Mouse (Mus musculus): ENCODE measurements around the gene Sirt7.

Sirt7 gene

DNA sequence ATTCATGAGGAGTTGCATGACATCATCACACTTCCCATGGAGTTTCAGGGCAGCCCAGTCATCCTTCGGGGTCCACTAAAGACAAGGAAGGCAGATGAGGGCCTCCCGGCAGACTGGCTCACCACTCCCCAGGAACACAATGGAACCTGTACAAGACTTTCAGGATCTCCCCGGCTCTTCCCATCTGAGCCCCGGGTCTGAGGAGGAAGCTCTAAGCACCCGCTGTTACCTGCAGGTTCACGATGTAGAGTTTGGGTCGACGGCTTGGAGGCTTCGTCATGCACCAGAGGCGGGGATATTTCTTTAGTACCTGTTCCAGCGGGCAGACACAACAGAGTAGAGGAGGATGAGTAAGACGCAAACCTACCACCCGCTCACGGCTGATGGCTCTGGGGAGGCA is 4.8 kb downstream of the Sirt7 start:
- intact Hi-C loops (cut with DNase I), result no loop called here

DNA sequence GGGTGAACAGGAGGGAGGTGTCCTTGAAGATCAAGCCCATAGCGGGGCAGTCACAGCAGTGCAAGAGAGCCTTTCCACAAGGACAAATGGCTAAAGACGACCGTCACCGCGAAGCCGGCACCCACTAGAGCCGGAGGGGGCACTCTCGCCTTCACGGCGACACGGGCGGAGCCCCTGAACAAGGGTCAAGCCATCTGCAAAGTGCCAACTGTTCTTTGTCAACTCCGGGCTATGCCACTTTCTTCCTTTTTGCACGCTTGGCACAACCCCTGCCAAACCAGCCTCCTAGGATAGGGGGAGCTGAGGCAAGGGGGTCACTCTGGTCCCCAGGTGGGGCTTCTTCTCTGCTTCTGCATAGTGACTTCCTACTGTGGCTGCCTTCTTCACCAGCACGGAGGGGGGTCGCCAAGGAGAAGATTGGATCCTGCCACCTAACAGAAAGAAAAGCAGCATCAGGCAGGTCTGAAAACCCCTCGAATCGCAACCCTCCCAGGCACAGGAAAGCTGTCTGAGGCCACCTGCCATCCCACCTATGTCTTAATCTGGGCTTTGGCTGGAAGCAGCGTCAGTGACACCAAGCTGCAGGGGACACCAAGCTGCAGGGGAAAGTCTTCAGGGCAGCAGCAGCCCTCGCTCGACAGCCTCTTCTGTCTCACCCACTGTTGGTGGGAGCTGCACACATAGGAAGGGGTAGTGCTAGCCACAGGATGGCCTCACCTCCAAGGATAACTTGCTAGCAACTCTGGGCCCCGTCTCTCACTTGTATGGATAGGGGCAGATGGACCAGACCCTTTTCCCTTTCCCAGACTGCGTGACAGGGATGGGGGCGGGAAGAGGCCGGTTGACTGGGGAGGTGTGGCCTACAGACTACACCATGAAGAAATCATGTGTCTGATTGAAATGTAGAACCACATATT is 6.2 kb downstream of the Sirt7 start:
- intact Hi-C loops (cut with DNase I), result no loop called here

DNA sequence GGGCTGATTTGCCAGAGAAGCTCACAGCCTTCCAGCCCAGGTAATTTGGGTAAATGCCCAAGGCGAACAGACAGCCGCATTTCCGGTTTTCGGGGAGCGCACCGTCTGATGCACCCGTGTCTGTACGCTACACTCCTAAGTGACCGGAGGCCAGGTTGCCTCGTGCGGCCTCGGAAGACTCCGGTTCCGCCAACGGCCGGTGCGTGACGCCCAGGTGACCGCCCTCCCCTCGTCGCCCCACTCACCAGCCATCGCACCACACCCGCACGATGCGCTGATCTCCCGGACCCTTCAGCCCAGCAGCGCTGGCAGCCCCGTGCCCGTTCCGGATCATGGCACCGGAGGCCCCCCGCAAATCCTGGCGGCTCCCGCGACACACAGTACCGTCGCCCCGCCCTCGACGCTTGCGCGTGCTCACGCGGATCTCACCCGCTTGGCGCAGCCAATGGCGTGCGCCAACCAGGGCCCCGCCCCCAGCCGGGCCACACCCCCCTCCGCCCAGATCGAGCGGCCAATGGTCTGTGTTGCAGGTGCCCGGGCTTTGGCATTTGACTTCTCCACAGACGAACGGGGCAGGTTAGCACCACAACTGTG is 7.4 kb downstream of the Sirt7 start, which contains the start of gene Pcyt2:
Gene Pcyt2 (minus strand): TSS at position 418 of the 594 bp plus-strand sequence.
- intact Hi-C loops (cut with DNase I), result no loop called here

DNA sequence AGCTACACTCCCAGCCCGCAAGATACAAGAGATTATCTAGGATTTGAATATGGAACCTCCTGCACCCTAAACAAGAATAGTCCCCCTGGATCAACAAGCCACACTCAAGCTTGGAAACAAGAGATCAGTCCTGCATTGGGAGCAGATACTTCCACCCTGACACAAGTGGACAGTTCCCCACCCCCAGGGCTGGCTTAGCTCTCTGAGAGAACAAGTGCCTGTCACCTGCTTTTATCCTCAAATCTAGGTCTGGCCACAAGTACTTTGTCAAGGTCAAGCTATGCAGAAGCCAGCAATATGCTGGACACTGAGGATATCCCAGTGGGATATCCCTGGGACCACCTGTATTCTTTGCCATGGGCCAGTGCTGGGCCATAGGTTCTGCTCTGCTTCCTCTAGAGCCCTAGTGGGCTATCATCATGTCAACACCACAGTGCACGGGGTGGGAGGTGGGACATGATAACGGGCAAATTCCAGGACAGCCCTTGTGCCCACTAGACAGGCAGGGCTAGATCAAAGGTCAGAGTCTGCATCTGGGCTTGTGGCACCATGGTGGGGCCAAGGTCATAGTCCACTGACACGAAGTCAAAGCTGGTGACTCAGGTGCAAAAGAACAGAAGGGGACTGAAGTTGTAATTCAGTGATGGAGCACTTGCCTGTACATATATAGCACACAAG is 8.3 kb downstream of the Sirt7 start:
- intact Hi-C loops (cut with DNase I), result no loop called here

DNA sequence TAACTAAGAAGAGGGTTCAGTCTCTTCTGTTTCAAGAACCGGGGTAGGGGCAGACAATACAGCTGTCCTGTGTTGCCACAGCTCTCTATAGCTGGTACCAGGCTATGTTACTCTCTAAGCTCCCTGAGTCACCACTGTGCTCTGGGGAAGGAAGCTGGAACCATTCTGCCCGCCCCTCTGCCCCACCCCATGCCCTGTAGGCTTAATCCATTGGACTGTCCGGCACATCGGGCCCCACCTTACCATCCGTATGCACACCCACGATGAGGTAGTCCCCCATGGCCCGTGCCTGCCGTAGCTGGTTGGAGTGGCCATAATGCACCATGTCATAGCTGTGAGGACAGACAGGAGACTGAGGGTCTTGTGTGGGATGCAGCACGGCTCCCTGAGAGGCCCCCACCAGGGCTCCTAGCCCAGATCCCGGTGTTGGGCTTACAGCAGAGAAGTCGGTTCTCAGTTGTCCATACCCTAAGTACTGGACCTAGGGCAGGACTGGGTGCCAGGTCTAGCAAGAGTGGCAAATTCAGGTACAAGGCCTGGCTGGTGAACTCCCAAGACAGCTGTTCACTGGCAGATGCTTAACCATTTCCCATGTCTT is 9.3 kb downstream of the Sirt7 start:
- intact Hi-C loops (cut with DNase I), result no loop called here

DNA sequence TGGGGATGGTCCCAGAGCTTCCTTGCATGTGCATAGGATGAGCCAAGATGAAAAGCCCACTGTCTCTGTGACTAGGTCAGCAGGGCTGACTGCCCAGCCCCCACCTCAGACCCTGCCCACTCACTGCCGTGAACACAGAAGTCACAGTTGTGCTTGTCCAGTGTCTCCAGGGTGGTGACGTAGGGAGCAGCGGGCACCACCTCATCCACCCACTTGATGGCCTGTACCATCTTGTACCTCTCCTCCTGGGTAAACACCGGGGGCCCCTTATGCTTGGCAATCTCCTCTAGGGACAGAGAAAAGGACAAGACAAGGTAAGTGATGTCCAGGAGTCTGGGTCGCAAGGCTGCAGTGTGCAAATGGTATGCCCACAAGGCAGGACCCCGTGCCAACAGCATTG is 9.9 kb downstream of the Sirt7 start:
- intact Hi-C loops (cut with DNase I), result no loop called here

DNA sequence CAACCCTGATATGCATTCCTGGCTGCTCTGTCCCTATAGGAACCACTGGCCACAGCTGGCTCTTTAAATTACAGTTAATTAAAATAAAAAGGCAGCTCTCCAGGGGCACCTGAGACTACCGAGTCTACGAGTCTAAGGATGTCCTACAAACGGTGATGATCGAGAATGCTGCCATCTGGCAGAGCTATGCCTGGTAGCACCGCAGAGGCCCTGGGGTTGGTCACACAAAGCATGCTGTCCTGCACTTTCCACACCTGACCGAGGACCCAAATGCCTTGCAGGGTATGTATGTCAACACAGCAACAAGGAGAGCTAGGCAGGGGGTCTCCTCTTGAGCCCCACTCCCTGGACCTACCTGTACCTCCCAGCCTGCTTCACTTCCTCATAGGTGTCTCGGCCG is 11.1 kb downstream of the Sirt7 start:
- intact Hi-C loops (cut with DNase I), result loop anchor here (5.0 kb wide), 2 partner anchors 37 to 97 kb away; no protein-coding TSS in a partner anchor

DNA sequence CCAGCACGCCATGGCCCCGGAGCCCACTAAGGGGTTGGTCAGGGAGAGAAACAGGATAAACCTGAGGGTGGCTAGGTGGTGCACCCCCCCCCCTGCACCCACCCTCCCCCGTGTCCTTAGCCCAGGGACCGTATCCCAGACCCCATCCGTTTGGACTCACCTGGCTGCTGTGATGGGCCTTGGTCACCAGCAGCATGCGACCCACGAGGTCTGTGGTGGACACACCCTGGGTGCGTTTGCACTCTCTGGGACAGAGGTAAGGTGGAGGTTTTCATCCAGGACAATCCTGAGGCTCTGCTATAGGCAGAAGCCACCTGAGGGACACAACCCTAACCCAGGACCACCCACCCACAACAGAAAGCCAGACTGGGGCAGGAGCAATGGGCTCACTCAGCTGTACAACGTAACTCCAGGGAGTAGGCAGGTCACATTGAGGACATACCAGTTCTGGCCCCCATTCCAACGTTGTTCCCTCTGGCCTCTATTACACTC is 11.5 kb downstream of the Sirt7 start:
- intact Hi-C loops (cut with DNase I), result loop anchor here (5.0 kb wide), 2 partner anchors 36 to 96 kb away; no protein-coding TSS in a partner anchor

DNA sequence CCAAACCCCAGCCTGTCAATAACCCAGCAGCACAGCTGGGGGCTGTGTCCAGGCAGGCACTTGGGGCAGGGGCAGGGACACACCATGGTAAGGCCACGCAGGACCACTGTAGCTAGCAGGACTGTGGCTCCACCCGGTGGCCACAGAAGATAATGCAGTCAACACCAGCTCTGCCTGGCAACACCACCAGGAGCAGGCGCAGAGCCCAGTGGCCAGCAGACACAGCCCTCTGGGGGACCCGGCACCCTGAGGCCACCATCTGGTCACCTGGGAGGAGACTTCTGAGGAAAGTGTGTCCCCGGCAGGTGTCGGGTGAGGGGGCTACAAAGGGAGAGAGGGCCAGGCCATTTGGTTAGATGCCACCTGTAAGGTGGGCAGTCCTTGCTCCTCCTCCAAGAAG is 12.3 kb downstream of the Sirt7 start:
- intact Hi-C loops (cut with DNase I), result loop anchor here (5.0 kb wide), 2 partner anchors 35 to 95 kb away; no protein-coding TSS in a partner anchor

DNA sequence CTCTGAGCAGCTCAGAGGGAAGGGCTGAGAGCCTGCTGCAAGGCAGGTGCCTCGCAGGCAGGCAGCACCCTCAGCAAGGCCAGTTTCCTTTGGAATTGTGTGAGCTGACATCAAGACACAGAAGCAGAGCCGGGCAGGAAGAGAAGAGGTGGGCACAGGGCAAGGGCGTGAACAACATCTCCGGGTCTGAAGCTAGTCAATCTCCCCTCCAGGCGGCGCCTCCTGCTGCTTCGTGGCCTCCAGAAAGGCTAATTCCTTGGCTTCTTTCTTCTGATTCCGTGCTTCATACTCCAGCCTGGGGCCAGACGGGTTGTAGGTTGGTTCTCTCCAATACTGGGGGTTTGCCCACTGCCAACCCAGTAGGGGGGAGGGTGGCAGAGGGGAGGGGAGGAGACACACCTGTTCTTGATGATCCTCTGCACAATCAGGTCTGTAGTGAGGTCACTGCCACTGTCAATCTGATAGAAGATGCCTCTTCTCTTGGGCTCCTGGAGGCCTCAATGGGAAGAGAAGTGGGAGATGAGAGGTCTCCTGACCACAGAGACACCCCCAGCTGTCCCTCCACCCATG is 14.5 kb downstream of the Sirt7 start:
- intact Hi-C loops (cut with DNase I), result loop anchor here (5.0 kb wide), 2 partner anchors 33 to 93 kb away; no protein-coding TSS in a partner anchor

DNA sequence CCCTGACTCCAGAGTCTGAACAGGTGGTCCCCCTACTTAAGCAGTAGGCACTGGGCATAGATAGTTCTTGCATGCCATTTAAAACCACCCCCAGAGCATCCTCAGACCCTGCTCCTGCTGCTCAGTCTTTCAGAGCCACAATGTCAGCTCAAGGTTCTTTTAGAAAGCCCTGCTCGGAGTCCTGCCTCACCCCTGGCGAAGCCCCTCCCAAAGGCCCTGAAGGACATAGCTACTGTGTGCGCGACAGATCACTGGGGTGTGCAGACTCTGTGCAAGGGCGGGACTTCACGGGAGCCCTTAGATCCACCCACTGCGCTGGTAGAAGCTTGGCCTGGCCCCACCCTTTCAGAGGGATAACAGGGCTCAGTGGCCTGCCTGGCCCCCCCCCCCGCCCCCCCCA is 15.8 kb downstream of the Sirt7 start:
- intact Hi-C loops (cut with DNase I), result no loop called here

DNA sequence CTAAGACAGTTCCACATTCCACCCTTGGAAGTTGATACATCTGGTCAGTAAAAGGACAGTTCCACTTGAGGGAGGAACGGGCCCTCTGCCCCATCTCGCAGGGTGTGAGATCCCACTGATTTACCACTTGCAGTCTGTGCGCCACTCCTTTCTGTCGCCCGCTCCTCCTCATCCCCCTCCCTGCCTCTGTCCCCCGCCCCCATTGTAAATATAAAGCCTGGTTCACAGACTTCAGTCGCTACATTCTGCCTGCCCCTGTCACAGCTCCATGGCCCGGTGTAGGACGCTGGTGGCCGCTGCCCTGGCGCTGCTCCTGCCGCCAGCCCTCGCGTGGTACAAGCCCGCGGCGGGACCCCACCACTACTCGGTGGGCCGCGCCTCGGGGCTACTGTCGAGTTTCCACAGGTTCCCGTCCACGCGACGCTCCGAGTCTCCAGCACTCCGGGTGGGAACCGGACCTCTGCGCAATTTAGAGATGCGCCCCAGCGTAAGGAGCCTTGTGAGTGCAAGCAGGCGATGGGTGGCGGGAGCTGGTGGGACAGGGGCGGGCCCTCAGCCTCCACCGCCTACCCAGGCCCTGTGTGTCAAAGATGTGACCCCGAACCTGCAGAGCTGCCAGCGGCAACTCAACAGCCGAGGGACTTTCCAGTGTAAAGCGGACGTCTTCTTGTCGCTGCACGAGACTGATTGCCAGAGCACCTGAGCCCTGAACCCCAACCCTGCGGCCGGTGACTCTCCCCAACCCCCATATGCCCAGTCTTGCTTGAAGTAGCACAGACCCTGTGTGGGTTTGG is 16.6 kb downstream of the Sirt7 start, which contains the start of gene Npb:
Gene Npb (plus strand): TSS at position 237 of the 794 bp plus-strand sequence.
- intact Hi-C loops (cut with DNase I), result no loop called here

DNA sequence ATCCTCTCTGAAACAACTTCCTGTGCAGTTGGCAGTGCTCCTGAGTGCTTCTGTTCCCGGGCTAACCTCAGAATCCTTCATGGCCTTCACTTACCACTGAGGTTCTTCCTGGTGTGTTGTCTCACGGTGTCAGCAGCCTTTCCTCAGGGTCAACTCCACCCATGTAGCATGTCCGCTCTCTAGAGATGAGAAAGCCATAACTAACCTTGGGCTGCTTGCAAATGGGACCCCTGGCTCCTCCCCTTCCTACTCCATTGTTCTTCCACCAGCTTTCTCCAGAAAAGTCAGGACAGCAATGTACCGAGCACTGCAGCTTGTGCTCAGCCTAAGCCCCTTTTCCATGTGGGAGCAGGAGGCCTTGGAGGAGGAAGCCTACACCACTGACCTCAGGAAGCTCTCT is 18.3 kb downstream of the Sirt7 start:
- intact Hi-C loops (cut with DNase I), result no loop called here

DNA sequence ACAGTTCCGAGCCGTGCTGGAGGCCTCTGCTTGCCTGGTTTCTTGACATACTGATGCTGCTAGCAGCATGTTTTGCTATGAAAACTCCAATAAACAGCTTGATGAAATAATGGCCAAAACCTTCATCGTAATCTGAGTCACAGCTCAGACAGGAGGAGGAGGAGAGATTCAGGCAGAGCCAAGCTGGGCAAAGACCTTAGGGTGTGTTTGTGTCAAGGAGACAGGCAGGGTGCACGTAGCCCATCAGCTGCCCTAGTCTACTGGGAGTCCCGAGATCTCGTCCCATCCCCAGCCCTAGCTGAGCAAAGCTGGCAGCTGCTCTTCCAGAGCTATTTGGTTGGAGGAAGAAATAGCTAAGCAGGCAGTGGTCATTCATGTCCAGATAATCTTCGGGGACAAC is 19.4 kb downstream of the Sirt7 start:
- intact Hi-C loops (cut with DNase I), result no loop called here

DNA sequence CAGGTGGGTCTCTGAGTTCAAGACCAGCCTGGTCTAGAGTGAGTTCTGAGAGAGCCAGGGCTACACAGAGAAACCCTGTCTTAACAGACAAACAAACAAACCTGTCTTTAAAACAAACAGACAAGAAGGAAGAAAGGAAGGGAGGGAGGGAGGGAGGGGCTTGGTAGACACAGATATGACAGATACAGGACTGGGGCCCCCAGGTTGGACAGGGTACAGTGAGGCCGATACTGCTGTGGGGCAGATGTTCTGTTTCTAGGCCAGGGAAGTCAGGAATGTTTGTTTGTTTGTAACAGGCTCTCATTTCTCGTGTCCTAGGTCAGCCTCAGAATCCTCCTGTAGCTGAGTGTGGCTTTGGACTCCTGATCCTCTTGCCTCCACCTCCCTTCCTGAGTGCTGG is 21.5 kb downstream of the Sirt7 start:
- intact Hi-C loops (cut with DNase I), result no loop called here

DNA sequence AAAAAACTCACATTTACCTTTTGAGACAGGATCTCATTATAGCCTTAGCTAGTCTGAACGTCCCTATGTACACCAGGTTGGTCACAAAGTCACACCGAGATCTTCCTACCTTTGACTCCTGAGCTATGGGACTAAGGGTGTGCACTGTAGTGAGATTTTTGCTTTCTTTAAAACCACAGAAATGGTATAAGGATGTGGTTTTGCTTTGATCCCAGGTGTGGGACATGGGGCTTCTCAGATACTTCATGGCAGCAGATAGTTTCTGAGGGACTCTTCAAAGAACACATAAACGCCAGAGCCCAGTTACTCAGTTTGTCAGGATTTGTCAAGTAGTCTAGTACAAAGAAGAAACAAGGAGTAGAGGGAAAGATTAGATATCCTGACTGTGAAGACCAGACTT is 24.3 kb downstream of the Sirt7 start:
- intact Hi-C loops (cut with DNase I), result no loop called here

DNA sequence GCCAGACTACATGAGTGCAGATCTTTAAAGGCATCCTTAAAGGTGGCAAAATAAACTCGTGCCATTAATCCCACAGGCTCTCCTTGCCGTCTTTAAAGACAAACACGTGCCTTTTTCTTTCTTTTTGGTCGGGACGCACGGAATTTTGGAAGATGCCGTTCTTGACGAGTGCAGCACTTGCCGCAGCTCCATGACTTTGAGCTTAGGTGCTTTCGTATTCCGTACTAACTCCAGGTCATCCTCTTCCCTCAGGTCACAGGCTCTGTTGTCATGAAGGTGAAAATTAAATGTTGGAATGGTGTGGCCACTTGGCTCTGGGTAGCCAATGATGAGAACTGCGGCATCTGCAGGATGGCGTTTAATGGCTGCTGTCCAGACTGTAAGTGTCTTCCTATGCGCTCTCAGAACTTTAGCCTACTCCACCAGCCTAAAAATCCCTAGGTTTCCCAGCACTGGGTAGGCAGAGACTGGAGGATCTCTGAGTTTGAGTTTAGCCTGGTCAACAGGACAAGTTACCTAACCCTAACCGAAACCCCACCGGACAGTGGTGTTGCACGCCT is 26.0 kb downstream of the Sirt7 start:
- intact Hi-C loops (cut with DNase I), result no loop called here

DNA sequence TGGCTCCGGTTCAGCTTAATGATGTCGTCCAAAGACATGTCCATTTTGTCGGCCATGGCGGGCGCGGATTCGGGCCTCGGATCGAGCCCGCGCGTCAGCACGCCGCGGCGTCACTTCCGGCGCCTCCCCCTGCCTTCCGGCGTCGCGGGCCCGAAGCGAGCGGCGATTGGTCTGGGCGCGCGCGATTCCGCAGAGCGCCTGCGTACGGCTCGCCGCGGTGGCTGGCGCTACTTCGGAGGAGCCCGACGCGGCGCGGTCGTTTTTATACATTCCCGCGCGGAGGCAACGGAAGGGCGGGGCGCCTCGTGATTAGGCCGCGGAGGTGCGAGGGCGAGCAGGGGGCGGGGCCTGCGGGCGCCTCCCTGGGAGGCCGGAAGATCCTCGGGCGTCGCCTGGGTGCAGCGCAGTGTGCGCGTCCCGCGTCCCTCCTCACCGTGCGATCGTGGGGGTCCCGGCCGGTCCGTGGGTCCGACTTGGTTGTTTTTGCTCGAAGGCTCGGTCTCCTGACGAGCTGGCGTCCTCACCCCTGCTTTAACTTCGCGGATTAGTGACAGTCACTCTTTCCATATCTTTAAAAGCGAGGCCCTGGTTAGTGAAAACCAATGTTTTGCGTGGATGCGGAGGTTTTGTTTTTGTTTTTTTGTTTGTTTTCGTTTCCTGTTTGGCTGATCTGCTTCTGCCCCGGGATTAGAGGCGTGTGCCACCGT is 26.6 kb downstream of the Sirt7 start, which contains the start of the genes Alyref and Anapc11:
Gene Alyref (minus strand): TSS at position 83 of the 707 bp plus-strand sequence.
Gene Anapc11 (plus strand): TSS at position 139 of the 707 bp plus-strand sequence.
- intact Hi-C loops (cut with DNase I), result no loop called here
